Mouse (Mus musculus) inflammation-experienced regulatory T-cells (primary cell): Measurements from ENCODE around the gene Prss16. TPM values are rescaled to one million over a fixed set of nuclear protein-coding genes. Genes with fewer than 3 reads are reported as not detected.

Experiments
- polyA plus RNA-seq, 2 experiments: library from polyadenylated mRNA; unstranded; fragments of 100-300 nt; shearing (Covaris generic); gene quantifications; one replicate each; pipeline ENCODE4 v1.2.1; 2017

The Prss16 gene
- polyA plus RNA-seq: 1 to 10 TPM in 1 of 2 experiments, under 1 TPM in 1; 0.16 to 1.4 TPM

DNA sequence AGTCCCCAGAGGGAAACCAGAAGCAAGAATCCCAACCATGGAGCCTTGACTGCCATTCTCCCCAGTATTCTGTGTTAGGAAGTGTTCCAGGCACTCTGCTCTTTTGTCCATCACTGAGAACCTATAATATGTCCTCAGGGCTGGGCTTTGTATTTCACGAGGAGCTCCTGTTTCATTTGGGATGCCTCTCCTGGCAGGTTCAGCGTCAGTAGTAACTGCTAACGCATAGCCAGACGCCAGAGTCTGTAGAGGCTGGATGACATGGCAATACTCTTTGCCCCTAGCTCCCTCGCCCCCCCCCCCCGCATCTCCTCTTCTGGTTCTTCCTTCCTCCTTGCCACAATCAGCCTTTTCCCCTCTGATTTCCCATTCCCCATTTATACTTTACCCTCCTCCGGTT lies at the start of gene Prss16:
Prss16 (minus strand) TSS at position 101 of the 400 bp plus-strand sequence.

DNA sequence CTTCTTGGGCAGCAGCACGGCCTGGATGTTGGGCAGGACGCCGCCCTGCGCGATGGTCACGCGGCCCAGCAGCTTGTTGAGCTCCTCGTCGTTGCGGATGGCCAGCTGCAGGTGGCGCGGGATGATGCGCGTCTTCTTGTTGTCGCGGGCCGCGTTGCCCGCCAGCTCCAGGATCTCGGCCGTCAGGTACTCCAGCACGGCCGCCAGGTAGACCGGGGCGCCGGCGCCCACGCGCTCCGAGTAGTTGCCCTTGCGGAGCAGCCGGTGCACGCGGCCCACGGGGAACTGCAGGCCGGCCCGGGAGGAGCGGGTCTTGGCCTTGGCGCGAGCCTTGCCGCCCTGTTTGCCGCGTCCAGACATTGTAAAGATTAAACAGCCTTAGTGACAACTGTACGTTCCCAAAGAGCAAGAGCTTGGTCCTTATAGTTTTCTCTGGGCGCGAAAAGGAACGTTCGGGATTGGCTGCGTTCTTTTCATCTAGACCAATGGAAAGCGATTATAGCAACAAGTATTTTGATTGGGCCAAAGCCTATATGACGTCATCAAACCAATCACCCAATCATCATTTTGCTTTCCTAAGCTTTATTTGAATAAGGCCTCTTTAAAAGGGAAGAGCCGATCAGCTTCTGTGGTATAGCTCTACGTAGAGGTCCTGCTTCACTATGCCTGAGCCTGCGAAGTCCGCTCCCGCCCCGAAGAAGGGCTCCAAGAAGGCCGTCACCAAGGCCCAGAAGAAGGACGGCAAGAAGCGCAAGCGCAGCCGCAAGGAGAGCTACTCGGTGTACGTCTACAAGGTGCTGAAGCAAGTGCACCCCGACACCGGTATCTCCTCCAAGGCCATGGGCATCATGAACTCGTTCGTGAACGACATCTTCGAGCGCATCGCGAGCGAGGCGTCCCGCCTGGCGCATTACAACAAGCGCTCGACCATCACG lies 33.3 kb upstream of the Prss16 start, which contains the start of the genes Hist1h2ag and Hist1h2bj:
Hist1h2ag (minus strand) TSS at position 377 of the 935 bp plus-strand sequence.
Hist1h2bj (plus strand) TSS at position 647 of the 935 bp plus-strand sequence.

DNA sequence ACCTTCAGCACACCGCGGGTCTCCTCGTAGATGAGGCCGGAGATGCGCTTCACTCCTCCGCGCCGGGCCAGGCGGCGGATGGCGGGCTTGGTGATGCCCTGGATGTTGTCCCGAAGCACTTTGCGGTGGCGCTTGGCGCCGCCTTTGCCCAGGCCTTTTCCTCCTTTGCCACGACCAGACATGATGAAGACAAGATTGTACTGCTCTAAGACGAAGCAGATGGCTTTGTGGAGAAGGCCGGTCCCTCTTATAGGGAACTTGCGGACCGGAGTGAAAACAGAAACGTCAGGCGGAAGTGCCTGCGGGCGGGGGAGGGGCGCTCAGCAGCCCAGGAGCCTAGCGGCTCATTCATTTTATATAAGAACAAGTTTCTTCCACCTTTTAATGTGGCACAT lies 31.6 kb upstream of the Prss16 start, which contains the start of gene Hist1h4i:
Hist1h4i (minus strand) TSS at position 221 of the 395 bp plus-strand sequence.

DNA sequence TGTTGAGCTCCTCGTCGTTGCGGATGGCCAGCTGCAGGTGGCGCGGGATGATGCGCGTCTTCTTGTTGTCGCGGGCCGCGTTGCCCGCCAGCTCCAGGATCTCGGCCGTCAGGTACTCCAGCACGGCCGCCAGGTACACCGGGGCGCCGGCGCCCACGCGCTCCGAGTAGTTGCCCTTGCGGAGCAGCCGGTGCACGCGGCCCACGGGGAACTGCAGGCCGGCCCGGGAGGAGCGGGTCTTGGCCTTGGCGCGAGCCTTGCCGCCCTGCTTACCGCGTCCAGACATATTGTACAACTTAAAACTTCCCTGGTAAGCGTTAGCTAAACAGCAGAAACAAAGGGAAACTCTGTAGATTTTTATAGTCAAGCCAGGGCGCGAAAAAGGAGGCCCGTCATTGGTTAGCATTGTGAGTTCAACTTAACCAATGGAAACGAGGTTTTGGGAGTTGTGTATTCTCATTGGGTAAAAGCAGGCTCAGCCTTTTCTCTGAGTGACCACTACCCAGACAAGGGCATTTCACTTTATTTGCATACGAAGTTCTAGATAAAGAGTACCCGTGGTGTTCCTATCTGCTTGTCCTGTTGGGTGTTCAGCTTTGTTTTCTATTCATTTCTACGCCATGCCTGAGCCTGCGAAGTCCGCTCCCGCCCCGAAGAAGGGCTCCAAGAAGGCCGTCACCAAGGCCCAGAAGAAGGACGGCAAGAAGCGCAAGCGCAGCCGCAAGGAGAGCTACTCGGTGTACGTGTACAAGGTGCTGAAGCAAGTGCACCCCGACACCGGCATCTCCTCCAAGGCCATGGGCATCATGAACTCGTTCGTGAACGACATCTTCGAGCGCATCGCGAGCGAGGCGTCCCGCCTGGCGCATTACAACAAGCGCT lies 26.0 kb upstream of the Prss16 start, which contains the start of the genes Hist1h2ah and Hist1h2bk:
Hist1h2ah (minus strand) TSS at position 302 of the 882 bp plus-strand sequence.
Hist1h2bk (plus strand) TSS at position 604 of the 882 bp plus-strand sequence.

DNA sequence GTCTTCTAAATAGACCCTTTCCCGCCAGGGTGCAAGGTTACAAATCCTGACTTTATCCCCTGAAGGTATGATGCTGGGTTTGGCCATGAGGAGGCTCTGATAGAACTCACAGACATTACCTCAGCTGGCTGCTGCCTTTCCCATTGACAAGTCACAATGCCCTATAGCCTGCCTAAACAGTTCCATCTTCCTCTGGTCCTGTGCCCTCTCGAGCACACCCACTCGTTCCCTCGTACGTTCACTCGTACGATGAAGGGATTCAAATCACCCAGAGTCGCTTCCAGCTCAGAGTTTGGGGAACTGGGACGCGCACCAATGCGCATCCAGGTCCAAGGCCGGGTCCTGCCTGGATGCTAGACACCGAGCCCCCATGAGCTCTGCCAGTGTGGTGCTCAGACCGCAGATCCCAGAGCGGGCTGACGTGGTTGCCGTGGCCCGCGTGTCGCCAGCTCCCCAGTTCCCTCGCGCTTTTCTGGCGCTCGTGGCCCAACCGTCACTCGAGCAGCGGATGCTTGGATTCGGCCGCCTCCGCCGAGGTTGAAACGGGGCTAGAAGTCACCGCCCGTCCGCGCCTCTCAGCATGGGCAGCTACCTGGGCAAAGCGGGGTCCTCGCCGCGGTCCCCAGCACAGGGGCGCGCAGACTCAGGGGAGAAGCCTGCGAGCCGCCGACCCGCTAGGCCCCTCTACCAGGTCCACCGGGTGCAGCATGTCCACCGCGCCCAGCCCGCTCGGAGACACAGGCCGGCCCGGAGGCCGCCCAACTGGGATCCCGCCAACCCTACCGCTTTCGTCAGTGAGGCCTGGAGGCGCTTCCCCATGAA lies 28.4 kb downstream of the Prss16 start, which contains the start of gene Pom121l2:
Pom121l2 (plus strand) TSS at position 214 of the 822 bp plus-strand sequence.

Other genes starting within 250 kb of the Prss16 start
- 1 to 10 TPM; 2.0 to 3.3 TPM for gene Hist1h1b, start 229.1 kb downstream of the Prss16 start, polyA plus RNA-seq
- 1 to 10 TPM in 1 of 2 experiments, not detected in 1; 1.5 TPM for gene Hist1h3i, start 226.4 kb downstream of the Prss16 start, polyA plus RNA-seq
- gene Hist1h2an, start 222.5 kb downstream of the Prss16 start, polyA plus RNA-seq: 1 to 10 TPM; 2.5 to 3.2 TPM
- gene Hist1h2bp, start 222.3 kb downstream of the Prss16 start, polyA plus RNA-seq: 1 to 10 TPM in 1 of 2 experiments, not detected in 1; 1.6 TPM
- 10 to 100 TPM in 1 of 2 experiments, 1 to 10 TPM in 1; 7.5 to 13.4 TPM for gene Hist1h2bq, start 199.5 kb downstream of the Prss16 start, polyA plus RNA-seq
- gene Hist1h2ao, start 199.3 kb downstream of the Prss16 start, polyA plus RNA-seq: not detected
- 10 to 100 TPM; 42.5 to 43.7 TPM for gene Hist1h4m, start 198.0 kb downstream of the Prss16 start, polyA plus RNA-seq
- 10 to 100 TPM; 22.4 to 34.7 TPM for gene Hist1h4n, start 177.5 kb downstream of the Prss16 start, polyA plus RNA-seq
- 100 to 1,000 TPM; 128 to 153 TPM for gene Hist1h2ap, start 176.2 kb downstream of the Prss16 start, polyA plus RNA-seq
- 10 to 100 TPM in 1 of 2 experiments, 1 to 10 TPM in 1; 7.3 to 14.5 TPM for gene Hist1h2br, start 176.0 kb downstream of the Prss16 start, polyA plus RNA-seq
- under 1 TPM in 1 of 2 experiments, not detected in 1; 0.36 TPM for gene Zfp184, start 64.6 kb downstream of the Prss16 start, polyA plus RNA-seq
- not detected for gene Pom121l2, start 28.5 kb downstream of the Prss16 start, polyA plus RNA-seq
- gene Hist1h2ah, start 25.8 kb upstream of the Prss16 start, polyA plus RNA-seq: under 1 TPM in 1 of 2 experiments, not detected in 1; 0.83 TPM
- gene Hist1h2bk, start 26.1 kb upstream of the Prss16 start, polyA plus RNA-seq: under 1 TPM in 1 of 2 experiments, not detected in 1; 0.48 TPM
- 1 to 10 TPM; 7.5 to 9.7 TPM for gene Hist1h4i, start 31.6 kb upstream of the Prss16 start, polyA plus RNA-seq
- 1 to 10 TPM; 1.8 to 6.1 TPM for gene Hist1h2ag, start 33.2 kb upstream of the Prss16 start, polyA plus RNA-seq
- 1 to 10 TPM; 2.4 to 5.9 TPM for gene Hist1h2bj, start 33.5 kb upstream of the Prss16 start, polyA plus RNA-seq
- gene Vmn1r188, start 74.7 kb upstream of the Prss16 start, polyA plus RNA-seq: under 1 TPM in 1 of 2 experiments, not detected in 1; 0.05 TPM
- gene Vmn1r189, start 96.1 kb upstream of the Prss16 start, polyA plus RNA-seq: not detected
- gene Vmn1r191, start 174.2 kb upstream of the Prss16 start, polyA plus RNA-seq: under 1 TPM in 1 of 2 experiments, not detected in 1; 0.06 TPM
- gene Vmn1r192, start 181.4 kb upstream of the Prss16 start, polyA plus RNA-seq: not detected
- under 1 TPM; 0.06 to 0.42 TPM for gene Vmn1r193, start 213.4 kb upstream of the Prss16 start, polyA plus RNA-seq
- not detected for gene Vmn1r194, start 234.5 kb upstream of the Prss16 start, polyA plus RNA-seq